Mouse (Mus musculus): Measurements from ENCODE around the gene Gpx4. TPM values are rescaled to one million over a fixed set of nuclear protein-coding genes. Genes with fewer than 3 reads are reported as not detected.

Gene Gpx4
- polyA plus RNA-seq (2015; fragmentation: Nextera tagmentation; extraction: Ambion mirVana): 432 and 471 TPM in 2 replicates

DNA sequence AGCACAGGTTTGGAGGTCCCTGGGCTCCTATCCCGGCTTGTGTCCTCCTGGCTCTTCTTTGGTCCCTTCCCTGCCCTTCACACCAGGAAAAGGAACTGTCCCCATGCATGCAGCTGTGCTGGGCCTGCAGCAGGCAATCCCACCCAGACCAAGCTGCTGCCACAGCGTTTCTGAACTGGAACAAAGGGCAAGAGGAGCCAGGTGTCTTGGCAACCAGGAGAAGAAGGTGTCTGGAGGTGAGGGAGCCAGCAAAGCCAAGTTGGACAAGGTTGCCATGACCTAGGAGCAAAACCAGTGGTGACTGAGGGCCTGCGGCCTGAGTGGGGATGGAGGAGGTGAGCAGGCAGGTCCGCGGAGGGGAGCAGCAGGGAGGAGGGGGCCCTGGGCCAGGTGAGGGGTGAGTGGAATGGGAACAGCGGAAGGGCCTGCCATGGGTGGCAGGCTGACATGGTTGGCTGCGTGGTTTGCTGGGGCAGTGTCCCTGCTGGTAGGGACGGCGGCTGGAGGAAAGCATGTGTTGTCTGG lies at the start of gene Gpx4:
Gene Gpx4, plus strand, starts transcription at position 126 of the 525 bp plus-strand sequence.
- no peaks in the 10 kb centered on the region for H3K9me3 ChIP-seq
- H3K36me3 ChIP-seq: no peaks in the 10 kb centered on the region
- WGBS: 47% methylated on average over 9 of the region's 9 CpGs
- ATAC-seq (ENCODE audit: insufficient number of reproducible peaks, low FRiP score, low TSS enrichment, low read depth): no peak
- no peak within 1 kb of the TSS for H3K9ac ChIP-seq
- H3K4me1 ChIP-seq: peaks cover 10% of the 10 kb centered on the region
- no peak within 1 kb of the TSS for H3K27ac ChIP-seq
- H3K4me3 ChIP-seq: no peak within 1 kb of the TSS
- H3K4me2 ChIP-seq: no peak within 1 kb of the TSS
- H3K27me3 ChIP-seq: no peaks in the 10 kb centered on the region

DNA sequence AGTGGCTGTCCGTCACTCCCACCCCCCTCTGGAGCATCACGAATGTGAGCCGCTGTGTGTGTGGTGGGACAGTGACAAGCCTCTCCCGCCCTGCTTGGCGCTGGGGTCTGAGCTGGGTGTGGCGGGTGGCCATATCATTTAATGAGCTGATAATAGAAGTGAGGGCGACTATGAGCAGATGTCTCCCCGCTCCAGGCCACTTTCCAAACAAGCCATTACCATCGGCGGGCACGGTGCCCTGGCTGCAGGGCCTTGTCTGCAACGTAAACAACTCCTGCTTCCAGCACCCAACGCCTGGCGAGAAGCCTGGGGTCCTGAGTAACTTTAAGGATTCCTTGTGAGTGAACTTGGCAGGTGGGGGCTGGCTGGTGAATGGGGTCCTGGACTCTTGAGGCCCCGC lies 49.1 kb upstream of the Gpx4 start:
- H3K36me3 ChIP-seq: peaks cover 24% of the 10 kb centered on the region
- peaks cover 32% of the 10 kb centered on the region for H3K27me3 ChIP-seq
- no peak overlapping the region for H3K27ac ChIP-seq
- H3K9ac ChIP-seq: no peak overlapping the region
- H3K4me3 ChIP-seq: peak overlapping the region; percentile 51
- H3K4me2 ChIP-seq: peak overlapping the region; percentile 88
- ATAC-seq (ENCODE audit: insufficient number of reproducible peaks, low FRiP score, low TSS enrichment, low read depth): no peak
- no peaks in the 10 kb centered on the region for H3K9me3 ChIP-seq
- H3K4me1 ChIP-seq: peaks cover 24% of the 10 kb centered on the region
- WGBS: 9% methylated on average over 15 of the region's 15 CpGs

DNA sequence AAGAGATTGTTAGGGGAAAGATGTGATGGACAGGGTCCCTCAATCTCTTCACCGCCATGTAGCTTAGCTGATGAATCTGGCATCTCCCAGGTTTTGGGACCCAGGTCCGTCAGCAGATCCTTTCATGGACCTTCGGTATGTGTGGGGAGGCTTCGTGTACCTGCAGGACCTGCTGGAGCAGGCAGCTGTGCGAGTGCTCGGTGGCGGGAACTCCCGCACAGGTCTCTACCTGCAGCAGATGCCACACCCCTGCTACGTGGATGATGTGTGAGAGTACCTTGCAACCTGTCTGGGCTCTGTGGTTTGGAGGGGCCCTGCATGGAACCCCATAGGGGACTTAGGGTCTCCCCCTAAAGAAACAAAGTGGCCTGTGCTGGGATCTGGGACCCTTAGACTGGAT lies 45.0 kb upstream of the Gpx4 start:
- Histone ChIP-seq H3K4me2 (no peak overlapping the region), H3K36me3 (no peaks in the 10 kb centered on the region), H3K9ac (no peak overlapping the region), H3K4me1 (peaks cover 28% of the 10 kb centered on the region), H3K9me3 (no peaks in the 10 kb centered on the region), H3K27ac (no peak overlapping the region), H3K4me3 (no peak overlapping the region), H3K27me3 (peaks cover 38% of the 10 kb centered on the region)
- WGBS: 71% methylated on average over 9 of the region's 9 CpGs
- ATAC-seq (ENCODE audit: insufficient number of reproducible peaks, low FRiP score, low TSS enrichment, low read depth): peak; percentile 31; the same call in 1 of the 2 replicates

DNA sequence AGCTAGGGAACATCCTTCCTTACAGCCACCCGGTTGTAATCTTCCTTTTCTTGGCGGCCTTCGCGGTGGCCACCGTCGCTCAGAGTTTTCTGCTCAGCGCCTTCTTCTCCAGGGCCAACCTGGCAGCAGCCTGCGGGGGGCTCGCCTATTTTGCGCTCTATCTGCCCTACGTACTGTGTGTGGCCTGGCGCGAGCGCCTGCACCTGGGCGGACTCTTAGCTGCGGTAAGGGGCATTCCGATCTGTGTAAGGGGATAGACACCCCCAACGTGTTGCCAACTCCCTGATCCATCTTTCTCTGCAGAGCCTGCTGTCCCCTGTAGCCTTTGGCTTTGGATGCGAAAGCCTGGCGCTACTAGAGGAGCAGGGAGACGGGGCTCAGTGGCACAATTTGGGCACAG lies 44.1 kb upstream of the Gpx4 start:
- H3K27me3 ChIP-seq: peaks cover 32% of the 10 kb centered on the region
- peak overlapping the region; percentile 9; the same call in 1 of the 2 replicates for H3K27ac ChIP-seq
- no peaks in the 10 kb centered on the region for H3K36me3 ChIP-seq
- 34% methylated on average over 21 of the region's 21 CpGs for WGBS
- ATAC-seq (ENCODE audit: insufficient number of reproducible peaks, low FRiP score, low TSS enrichment, low read depth): no peak
- H3K4me1 ChIP-seq: peaks cover 19% of the 10 kb centered on the region
- no peak overlapping the region for H3K4me3 ChIP-seq
- no peak overlapping the region for H3K4me2 ChIP-seq
- no peak overlapping the region for H3K9ac ChIP-seq
- H3K9me3 ChIP-seq: no peaks in the 10 kb centered on the region

DNA sequence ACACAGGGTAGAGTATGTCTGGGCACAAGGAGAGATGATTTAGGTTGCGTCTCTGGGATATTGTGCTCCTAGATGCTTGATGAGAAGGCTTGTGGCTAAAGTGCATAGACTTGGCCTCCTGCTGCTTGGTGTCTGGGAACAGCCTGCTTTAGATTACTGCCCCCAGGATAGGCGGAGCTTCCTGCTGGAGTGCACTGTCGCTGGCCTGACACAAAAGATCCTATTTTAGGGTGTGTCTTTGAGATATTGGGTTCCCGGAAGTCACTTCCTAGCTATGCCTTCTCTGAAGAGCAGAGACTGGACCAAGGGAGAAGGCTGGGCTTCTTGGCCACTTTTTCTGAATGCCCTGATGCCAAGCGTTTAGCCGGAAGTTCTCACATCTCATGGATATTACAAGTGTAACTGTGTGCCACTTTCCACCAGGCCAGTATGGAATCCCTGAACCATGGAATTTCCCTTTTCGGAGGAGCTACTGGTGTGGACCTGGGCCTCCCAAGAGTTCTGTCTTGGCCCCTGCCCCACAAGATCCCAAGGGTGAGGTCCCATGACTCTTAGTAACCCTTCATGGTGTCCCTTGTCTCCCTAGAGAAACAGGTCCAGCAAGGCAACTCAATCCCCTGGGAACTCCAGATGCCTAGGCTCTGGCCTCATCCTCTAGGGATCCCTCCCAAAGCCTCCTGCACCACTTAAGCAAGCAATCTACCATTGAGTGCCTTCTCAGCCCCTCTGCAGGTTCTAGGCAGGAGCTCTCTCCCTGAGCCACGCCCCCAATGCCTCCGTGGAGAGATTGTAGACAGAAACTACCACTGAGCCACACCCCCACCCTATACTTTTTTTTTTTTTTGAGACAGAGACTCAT lies 43.4 kb upstream of the Gpx4 start:
- Histone ChIP-seq H3K9me3 (no peaks in the 10 kb centered on the region), H3K9ac (no peak overlapping the region), H3K27ac (0 out of 2 replicates have a peak overlapping the region, but pooled peaks have one; percentile 43), H3K27me3 (peaks cover 28% of the 10 kb centered on the region), H3K4me2 (no peak overlapping the region), H3K36me3 (0 out of 2 replicates have a peak, but pooled peaks cover 1% of the 10 kb centered on the region), H3K4me3 (no peak overlapping the region), H3K4me1 (peaks cover 12% of the 10 kb centered on the region)
- WGBS: 59% methylated on average over 9 of the region's 9 CpGs
- no peak for ATAC-seq (ENCODE audit: insufficient number of reproducible peaks, low FRiP score, low TSS enrichment, low read depth)

DNA sequence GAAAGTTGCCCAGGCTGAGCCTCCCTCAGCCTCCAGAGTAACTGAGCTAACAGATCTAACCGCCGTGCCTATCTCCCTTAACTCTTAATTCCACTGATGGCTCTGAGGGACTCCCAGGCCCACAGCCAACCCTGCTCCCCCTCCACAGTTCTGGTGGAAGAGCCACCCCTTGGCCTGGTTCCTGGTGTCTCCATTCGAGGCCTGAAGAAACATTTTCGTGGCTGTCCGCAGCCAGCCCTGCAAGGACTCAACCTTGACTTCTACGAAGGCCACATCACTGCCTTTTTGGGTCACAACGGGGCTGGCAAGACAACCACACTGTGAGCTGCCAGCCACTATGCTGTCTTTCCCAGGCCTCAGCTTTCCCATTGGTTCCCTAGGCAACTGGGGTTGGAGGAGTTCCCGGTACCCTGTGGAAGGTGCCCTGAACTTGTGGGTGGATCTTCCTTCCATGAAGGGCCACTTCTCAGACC lies 42.7 kb upstream of the Gpx4 start:
- Histone ChIP-seq H3K27ac (no peak overlapping the region), H3K9ac (no peak overlapping the region), H3K4me1 (peaks cover 12% of the 10 kb centered on the region), H3K27me3 (peaks cover 27% of the 10 kb centered on the region), H3K4me2 (no peak overlapping the region), H3K36me3 (0 out of 2 replicates have a peak, but pooled peaks cover 3% of the 10 kb centered on the region), H3K9me3 (no peaks in the 10 kb centered on the region), H3K4me3 (no peak overlapping the region)
- WGBS: 87% methylated on average over 8 of the region's 8 CpGs
- no peak for ATAC-seq (ENCODE audit: insufficient number of reproducible peaks, low FRiP score, low TSS enrichment, low read depth)

DNA sequence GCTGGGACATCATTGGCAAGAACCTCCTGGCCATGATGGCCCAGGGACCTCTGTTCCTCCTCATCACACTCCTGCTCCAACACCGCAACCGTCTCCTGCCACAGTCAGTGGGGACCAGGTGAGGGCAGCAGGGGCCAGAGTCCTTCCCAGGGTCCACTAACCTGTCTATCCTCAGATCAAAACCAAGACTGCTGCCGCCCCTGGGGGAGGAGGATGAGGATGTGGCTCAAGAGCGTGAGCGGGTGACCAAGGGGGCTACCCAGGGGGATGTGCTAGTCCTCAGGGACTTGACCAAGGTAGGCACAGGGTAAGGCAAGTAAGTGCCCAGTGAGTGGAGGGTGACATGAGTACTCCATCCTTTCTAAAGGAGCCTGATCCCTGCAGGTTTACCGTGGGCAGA lies 35.2 kb upstream of the Gpx4 start:
- H3K27me3 ChIP-seq: peaks cover 52% of the 10 kb centered on the region
- no peak for ATAC-seq (ENCODE audit: insufficient number of reproducible peaks, low FRiP score, low TSS enrichment, low read depth)
- H3K36me3 ChIP-seq: peaks cover 15% of the 10 kb centered on the region
- H3K4me1 ChIP-seq: peaks cover 13% of the 10 kb centered on the region; the same call in 1 of the 2 replicates
- WGBS: 83% methylated on average over 6 of the region's 6 CpGs
- H3K9ac ChIP-seq: no peak overlapping the region
- H3K4me2 ChIP-seq: no peak overlapping the region
- H3K4me3 ChIP-seq: no peak overlapping the region
- H3K27ac ChIP-seq: no peak overlapping the region
- H3K9me3 ChIP-seq: peaks cover 10% of the 10 kb centered on the region; the same call in 1 of the 2 replicates

DNA sequence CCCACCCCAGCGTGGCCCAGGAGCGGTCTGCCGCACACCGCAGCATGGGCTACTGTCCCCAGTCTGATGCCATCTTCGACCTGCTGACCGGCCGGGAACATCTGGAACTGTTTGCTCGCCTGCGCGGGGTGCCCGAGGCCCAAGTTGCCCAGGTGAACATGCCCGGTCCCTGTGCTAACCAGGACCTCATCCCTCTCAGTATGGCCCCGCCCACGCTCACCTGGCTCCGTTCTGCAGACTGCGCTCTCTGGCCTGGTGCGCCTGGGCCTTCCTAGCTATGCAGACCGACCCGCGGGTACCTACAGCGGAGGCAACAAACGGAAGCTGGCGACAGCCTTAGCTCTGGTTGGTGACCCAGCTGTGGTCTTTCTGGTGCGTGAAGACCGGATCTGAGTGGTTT lies 33.4 kb upstream of the Gpx4 start:
- no peak overlapping the region for H3K4me3 ChIP-seq
- peaks cover 54% of the 10 kb centered on the region for H3K27me3 ChIP-seq
- H3K4me1 ChIP-seq: peaks cover 14% of the 10 kb centered on the region
- no peak overlapping the region for H3K27ac ChIP-seq
- H3K9ac ChIP-seq: no peak overlapping the region
- H3K36me3 ChIP-seq: peaks cover 13% of the 10 kb centered on the region
- peaks cover 10% of the 10 kb centered on the region; the same call in 1 of the 2 replicates for H3K9me3 ChIP-seq
- no peak overlapping the region for H3K4me2 ChIP-seq
- 30% methylated on average over 25 of the region's 25 CpGs for WGBS
- no peak for ATAC-seq (ENCODE audit: insufficient number of reproducible peaks, low FRiP score, low TSS enrichment, low read depth)

DNA sequence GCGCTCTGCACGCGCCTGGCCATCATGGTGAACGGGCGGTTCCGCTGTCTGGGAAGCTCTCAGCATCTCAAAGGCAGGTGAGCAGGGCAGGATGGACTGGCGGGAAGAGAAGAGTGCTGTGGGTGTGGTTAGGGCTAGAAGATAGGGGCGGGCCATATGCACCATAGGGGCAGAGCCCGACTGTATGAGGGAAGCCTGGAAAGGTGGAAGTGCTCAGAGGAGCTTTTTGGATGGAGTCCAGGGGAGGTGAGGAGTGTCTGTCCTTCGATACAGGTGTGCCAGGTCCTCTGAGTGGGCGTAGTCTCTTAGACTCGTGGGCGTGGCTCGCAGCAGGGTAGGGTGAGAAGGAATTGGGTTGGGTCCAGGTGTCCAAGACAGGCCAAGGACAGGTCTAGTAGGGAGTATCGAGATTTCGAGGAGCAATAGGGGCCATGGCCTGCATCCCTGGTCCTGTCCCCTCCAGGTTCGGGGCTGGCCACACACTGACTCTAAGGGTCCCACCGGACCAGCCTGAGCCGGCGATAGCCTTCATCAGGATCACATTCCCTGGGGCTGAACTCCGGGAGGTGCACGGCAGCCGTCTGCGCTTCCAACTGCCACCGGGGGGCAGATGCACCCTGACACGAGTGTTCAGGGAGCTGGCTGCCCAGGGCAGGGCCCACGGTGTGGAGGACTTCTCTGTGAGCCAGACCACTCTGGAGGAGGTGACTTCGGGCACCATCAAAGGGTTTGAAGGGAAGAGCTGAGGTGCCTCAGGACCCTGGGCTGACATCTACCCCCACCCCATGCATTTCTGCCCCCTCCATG lies 32.3 kb upstream of the Gpx4 start:
- H3K27me3 ChIP-seq: peaks cover 54% of the 10 kb centered on the region
- 16% methylated on average over 28 of the region's 28 CpGs for WGBS
- ATAC-seq (ENCODE audit: insufficient number of reproducible peaks, low FRiP score, low TSS enrichment, low read depth): no peak
- H3K9me3 ChIP-seq: peaks cover 10% of the 10 kb centered on the region; the same call in 1 of the 2 replicates
- peaks cover 12% of the 10 kb centered on the region for H3K36me3 ChIP-seq
- H3K4me3 ChIP-seq: no peak overlapping the region
- peaks cover 25% of the 10 kb centered on the region for H3K4me1 ChIP-seq
- H3K27ac ChIP-seq: no peak overlapping the region
- no peak overlapping the region for H3K4me2 ChIP-seq
- no peak overlapping the region for H3K9ac ChIP-seq

DNA sequence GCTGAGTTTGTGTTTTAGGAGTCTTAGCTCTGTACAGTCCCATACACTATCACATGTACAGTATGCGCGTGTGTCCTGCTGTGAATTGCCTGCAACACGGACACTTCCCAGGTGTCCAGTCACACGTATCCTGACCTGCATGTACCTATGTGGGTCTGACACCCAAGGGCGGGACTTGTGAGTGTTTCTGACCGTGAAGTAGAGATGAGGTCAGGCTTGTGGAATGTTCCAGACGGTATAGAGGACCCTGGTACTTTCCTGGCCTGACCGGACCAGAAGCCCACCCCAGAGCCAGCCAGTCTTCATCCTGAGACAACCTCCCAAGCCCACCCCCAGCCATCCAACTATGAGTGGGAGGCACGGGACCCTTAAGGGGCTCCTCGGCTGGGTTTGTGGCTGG lies 31.4 kb upstream of the Gpx4 start:
- Histone ChIP-seq H3K36me3 (0 out of 2 replicates have a peak, but pooled peaks cover 5% of the 10 kb centered on the region), H3K27me3 (peaks cover 54% of the 10 kb centered on the region), H3K9me3 (0 out of 2 replicates have a peak, but pooled peaks cover 4% of the 10 kb centered on the region), H3K4me1 (peaks cover 34% of the 10 kb centered on the region), H3K27ac (no peak overlapping the region), H3K4me2 (no peak overlapping the region), H3K4me3 (no peak overlapping the region), H3K9ac (no peak overlapping the region)
- 71% methylated on average over 10 of the region's 10 CpGs for WGBS
- no peak for ATAC-seq (ENCODE audit: insufficient number of reproducible peaks, low FRiP score, low TSS enrichment, low read depth)

DNA sequence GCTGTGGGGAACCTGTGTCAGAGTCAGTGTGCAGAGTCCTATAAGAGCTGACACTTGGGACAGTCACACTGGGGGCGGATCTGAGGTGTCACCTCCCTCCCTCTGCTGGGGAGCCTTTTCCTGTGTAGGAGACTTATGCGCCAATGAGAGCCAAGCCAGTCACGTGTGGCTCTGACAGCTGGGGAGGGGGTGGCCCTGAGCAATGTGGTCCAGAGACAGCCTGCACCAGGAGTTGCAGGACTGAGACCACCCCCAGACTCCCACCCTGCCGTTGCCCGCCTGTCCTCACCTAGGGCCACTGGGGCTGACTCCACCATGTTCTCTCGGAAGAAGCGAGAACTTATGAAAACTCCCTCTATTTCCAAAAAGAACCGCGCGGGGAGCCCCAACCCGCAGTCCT lies 30.5 kb upstream of the Gpx4 start, which contains the start of gene Arhgap45:
Gene Arhgap45, plus strand, starts transcription at position 143 of the 400 bp plus-strand sequence.
- Histone ChIP-seq H3K9me3 (no peaks in the 10 kb centered on the region), H3K27ac (no peak within 1 kb of the TSS), H3K27me3 (peaks cover 54% of the 10 kb centered on the region), H3K4me3 (peak within 1 kb of the TSS; percentile 10; the same call in 1 of the 2 replicates), H3K36me3 (no peaks in the 10 kb centered on the region), H3K4me2 (no peak within 1 kb of the TSS), H3K9ac (no peak within 1 kb of the TSS), H3K4me1 (peaks cover 34% of the 10 kb centered on the region)
- 60% methylated on average over 11 of the region's 11 CpGs for WGBS
- no peak for ATAC-seq (ENCODE audit: insufficient number of reproducible peaks, low FRiP score, low TSS enrichment, low read depth)
